Mouse (Mus musculus) spleen, postnatal 36 days (tissue): ENCODE data around the gene BC017158.

Experiments
- DNase-seq, 2 experiments: peaks; one replicate each; pipeline ENCODE4 v3.0.0; 2022; ENCODE audit warnings: low spot score in 2 of 2, mixed read lengths in 1 of 2

BC017158 gene

DNA sequence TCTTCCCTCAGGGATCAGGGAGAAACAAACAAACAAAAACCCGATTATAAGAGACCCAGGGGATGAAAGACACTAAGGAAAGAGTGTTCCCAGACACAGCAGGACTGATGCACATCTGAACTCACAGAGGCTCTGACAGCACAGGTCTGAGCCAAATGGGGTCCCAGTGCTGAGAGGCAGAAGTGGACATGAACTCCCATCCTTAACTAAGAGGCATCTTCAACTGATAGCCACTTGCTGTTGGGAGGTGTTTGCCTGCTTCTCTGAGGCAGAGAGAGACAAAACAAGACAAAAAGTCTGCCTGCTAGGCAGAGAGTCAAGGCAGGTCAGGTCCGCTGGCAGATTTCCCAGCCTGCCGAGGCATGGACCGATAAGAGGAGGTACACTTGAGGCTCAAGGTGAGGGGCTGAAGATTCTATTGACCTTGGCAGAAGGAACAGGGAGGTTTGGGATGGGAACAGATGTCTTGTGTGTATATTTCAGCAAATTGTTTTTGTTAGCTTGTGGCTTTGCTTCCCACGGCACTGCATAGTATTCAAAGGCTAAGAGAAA lies 41.1 kb downstream of the BC017158 start:
- no peak for DNase-seq

DNA sequence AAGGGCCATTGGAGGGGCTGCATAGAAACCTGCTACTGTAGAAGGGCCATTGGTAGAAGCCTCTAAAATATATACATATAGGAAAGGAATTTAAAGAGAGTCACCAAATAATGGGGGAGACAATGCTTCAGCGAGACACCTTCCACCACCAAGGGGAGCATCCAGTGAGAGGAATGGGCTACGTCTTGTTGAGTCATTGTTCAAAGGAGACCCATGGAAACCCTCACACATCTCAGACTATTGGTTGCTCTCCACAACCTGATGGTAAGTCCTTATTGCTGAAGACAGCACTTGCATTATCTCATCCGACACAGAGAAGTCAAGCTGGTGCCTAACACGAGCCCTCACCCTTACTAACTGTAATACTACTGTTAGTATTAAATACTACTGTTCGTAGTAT lies 42.2 kb downstream of the BC017158 start:
- no peak for DNase-seq

DNA sequence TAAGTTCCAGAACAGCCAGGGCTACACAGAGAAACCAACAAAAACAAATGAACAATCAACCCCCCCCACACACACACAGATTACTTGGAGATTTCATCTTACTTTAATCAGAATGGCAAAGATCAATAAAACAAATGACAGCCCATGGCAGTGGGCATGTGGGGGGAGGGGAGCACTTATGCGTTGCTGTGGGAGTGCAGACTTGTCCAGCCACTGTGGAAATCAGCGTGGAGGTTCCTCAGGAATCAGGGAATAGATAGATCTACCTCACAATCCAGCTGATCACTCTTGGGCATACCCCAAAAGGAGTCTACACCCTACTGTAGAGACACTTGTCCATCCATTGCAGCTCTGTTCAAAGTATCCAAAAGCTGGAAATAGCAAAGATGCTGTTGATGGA lies 43.0 kb downstream of the BC017158 start:
- no peak for DNase-seq

DNA sequence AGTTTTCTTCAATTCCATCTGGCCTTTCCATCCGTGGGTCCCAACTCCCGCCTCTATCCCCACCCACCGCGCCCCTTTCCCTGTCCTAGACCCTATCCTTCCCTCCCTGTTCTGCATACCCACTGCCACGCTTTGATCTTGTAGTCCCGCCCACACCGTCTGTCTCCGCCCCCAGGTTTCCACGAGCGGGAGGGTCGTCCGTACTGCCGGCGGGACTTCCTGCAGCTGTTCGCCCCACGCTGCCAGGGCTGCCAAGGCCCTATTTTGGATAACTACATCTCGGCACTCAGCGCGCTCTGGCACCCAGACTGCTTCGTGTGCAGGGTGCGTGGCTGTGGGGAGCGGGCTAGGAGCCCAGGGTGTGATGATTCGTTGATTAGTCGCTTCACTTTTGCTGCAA lies 45.4 kb downstream of the BC017158 start:
- DNase-seq: no peak

DNA sequence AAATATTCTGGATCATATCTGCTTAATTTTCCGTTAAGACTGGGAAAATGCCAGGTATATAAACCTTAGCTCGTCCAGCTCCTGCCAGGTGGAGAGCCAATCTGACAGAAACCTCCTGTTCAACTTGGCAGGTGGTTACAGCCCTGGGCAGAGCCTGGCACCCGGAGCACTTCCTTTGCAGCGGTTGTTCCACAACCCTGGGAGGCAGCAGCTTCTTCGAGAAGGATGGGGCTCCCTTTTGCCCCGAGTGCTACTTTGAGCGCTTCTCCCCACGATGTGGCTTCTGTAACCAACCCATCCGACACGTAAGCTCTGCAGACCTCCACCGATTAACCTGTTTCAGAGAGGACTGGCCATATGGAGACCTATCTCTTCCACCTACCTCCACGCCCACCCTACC lies 46.0 kb downstream of the BC017158 start:
- no peak for DNase-seq

DNA sequence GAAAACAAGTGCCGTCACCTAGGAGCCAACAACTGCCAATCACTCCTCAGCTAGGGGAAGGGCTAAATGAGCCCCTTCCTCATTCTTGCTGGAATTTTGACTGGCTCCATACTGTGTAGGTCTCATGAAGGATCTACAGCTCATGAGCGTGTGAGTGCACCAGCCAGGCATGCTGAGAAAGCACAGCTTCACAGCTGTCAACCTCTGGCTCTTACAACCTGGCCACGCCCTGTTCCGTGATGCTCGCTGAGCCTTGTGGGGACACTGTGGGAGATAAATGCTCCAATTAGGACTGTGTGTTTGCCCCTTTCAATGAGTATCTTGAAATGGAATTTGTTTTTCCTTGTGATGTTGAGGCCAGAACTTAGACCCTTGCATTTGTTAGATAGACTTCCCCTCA lies 48.0 kb downstream of the BC017158 start:
- no peak for DNase-seq

DNA sequence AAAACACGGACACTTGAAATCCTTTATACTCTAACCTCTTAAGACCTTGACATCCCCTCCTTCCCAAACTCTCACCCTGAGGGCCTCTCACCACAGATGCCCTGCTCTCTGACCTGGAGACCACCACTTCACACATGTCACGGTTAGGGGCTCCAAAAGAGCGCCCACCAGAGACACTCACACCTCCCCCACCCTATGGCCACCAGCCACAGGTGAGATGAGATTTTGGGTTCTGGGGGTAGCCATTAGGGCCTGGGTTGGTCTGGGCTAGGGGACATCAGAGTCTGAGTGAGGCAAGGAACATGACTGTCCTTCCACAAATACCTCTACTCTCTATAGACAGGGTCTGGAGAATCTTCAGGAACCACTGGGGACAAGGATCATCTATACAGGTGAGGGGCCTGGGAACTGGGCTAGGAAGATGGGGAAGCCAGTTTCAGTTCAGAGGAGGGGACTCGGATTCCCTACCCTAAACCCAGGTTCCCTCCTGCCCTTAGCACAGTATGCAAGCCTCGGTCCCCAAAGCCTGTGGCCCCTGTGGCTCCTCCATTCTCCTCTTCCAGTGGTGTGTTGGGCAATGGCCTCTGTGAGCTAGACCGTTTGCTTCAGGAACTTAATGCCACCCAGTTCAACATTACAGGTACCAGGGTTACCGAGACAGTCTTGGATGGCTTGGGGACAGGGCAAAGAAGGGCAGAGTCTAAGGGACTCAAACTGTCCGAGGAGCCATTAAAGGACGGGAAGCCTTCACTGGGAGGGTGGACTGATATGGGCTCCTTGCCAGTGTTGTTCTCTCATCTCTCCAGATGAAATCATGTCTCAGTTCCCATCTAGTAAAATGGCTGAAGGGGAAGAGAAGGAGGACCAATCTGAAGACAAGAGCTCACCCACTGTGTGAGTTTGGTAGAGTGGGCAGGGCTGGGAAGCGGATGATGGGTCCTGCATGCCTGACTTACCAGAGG lies 49.6 kb downstream of the BC017158 start:
- DNase-seq: no peak

DNA sequence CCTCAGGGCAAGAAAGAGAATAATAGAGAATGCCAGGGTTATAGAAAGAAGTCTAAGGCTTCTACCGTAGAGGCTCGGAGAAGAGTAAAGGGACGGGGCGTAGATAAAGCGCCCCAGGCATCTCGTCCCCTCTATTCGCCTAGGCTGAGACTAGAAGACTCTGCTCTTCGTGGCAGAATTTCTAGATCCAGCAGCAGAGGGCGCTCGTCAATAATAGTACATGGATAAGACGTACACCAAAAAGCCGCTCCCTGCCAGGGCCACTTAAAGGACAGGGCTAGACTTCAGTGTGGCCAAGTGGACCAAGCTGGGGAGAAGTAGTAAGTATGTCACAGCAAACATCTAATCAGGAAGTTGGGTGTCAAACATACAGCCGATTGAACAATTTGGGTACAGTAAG lies 50.5 kb downstream of the BC017158 start:
- DNase-seq: peak; percentile 65 to 81

DNA sequence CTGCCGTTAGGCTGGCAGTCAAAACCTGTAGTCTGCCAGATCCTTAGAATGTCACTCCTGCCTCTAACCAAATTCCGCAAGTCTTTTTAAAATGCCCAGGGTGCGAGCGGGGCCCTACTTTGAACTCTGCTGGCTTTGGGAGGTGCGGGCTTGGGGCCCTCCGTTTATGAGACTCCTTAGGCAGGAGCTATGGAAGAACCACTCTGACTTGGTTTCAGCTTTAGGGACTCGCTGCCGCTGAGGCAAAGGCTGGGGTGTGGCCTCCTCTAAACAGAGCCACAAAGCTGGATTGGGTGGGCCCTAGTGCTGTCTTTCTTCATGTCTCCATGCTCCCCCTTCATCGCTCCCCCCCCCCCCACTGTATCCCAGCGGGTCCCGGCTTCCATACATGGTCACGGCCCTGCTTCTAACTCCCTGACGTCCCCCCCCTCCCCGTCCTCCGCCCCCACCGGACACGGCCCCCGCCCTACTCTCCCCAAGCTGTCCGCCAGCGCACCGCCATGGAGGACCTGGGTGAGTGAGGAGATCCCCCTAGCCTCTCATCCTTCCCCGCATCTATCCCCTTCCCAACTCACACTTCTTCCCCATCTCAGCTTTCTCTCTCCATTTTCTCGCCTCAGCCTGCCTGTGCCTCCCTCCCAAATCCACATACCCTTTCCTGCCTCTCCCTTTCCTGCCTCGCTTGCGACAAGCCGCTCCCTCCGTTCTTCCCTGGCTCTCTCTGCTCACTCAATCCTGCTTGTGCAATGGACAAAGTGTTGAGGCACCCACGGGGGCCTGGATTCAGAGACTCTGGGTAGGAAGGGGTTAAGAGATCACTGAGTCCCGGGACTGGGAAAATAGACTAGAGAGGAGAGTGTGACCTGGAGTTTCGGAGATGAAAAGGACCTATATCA lies 51.2 kb downstream of the BC017158 start, which contains the start of gene Tgfb1i1:
TSS of gene Tgfb1i1 (plus strand) at position 317 of the 896 bp plus-strand sequence.
- DNase-seq: no peak

DNA sequence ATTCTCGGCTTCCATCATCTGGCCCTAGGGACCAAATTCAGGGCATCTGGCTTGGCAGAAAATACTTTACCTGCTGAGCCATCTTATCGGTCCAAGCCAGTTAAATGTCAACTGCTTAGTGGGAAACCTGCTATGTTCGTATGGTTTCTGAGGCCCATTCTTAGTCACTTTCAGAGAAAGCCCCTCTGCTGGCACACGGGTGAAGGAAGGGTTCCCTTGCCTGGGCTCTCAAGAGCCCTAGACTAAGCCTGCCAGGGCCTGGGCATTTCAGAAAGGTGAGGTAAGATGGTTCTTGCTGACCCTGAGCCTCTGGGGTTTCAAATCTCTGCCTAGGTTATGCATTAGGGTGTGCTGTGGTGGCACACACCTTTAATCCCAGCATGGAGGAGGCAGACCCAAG lies 52.4 kb downstream of the BC017158 start:
- DNase-seq: no peak

DNA sequence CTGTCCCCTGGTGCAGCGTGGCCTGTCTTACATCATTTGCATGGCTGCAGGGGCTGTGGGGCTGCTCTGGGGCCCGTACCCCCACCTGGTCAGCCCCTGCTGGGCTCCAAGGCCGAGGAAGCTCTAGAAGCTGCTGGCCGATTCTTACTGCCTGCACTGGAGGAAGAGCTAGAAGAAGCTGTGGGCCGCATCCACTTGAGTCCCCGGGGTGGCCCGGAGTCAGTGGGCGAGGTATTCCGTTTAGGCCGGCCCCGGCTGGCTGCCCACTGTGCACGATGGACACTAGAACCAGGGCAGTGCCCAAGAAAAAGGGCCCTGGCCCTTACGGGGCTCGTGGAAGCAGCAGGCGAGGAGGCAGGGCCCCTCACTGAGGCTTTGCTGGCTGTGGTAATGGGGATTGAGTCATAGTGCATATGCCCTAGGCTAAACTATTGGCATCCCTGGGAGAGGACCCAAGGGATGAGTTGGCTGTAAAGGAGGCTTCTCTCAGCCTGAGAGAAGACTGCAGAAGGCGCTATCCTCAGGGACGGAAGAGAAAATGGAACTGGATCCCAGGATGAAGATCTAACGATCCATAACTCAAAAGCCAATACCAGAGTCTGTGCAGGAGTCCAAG lies 53.5 kb downstream of the BC017158 start:
- DNase-seq: no peak

DNA sequence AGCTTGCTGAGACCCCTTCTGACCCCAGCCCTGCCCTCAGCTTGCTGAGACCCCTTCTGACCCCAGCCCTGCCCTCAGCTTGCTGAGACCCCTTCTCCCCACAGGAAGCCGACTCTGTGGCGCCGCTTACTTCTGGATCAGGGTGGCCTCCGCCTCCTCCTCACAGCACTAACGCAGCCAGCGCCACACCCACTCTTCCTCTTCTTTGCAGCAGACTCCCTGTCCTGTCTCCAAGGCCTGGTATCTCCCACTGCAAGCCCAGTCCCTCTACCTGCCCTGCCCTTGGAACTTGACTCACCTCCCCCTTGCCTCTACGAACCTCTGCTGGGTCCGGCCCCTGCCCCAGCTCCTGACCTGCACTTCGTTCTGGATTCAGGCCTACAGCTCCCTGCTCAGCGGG lies 54.0 kb downstream of the BC017158 start:
- DNase-seq: no peak

DNA sequence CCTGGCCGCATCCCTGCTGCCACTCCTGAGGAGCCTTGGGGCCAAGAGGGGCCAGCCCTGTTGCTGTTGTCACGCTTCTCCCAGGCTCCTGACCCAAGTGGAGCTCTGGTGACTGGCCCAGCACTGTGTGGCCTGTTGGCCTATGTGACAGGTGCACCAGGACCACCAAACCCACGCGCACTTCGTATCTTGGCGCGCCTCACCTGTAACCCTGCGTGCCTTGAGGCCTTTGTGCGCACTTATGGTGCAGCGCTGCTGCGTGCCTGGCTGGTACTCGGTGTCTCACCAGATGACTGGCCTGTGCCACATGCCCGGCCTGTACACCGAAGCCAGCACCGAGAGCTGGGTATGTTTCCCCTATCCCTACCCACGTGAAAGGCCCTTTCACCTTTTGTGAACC lies 55.6 kb downstream of the BC017158 start:
- DNase-seq: no peak

DNA sequence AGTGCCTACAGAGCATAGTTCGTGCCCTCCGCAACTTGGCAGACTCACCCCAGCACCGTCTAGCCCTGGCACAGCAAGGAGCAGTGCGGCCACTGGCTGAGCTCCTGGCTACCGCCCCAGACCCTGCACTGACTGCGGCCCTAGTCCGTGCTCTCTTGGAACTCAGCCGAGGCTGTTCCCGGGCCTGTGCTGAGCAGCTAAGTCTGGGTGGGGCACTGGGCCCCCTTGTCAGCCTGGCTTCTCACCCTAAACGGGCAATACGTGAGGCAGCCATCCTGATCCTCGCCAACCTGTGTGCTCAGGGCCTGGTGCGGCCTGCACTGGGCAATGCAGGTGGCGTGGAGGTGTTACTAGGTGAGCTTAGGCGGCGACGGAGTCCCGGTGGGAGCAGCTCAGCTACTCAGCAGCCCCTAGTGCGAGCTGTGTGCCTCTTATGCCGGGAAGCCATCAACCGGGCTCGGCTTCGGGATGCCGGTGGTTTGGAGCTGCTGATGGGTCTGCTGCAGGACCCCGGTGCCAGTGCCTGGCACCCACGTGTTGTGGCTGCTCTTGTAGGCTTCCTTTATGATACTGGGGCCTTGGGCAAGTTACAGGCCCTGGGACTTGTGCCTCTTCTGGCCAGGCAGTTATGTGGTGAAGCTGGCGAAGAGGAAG lies 57.7 kb downstream of the BC017158 start:
- DNase-seq: no peak

DNA sequence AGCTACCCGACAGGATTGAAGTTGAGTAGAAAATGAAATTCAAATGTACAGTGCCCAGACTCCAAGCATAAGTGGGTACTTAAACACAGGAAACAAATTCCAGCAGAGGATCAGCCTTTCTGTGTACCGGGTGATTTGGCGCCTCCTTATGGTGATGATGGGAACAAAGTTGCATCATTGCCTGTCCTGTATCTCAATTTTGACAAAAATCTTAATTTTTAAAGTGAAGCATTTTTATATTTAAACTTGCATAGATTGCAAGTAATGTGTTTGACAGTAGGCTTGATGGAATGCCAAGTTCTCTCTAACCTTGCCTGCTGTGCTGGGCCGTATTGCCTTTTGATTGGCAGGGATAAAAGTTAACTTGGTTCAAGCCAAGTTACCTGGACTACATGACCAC lies 59.0 kb downstream of the BC017158 start:
- DNase-seq: peak; percentile 32 to 54

DNA sequence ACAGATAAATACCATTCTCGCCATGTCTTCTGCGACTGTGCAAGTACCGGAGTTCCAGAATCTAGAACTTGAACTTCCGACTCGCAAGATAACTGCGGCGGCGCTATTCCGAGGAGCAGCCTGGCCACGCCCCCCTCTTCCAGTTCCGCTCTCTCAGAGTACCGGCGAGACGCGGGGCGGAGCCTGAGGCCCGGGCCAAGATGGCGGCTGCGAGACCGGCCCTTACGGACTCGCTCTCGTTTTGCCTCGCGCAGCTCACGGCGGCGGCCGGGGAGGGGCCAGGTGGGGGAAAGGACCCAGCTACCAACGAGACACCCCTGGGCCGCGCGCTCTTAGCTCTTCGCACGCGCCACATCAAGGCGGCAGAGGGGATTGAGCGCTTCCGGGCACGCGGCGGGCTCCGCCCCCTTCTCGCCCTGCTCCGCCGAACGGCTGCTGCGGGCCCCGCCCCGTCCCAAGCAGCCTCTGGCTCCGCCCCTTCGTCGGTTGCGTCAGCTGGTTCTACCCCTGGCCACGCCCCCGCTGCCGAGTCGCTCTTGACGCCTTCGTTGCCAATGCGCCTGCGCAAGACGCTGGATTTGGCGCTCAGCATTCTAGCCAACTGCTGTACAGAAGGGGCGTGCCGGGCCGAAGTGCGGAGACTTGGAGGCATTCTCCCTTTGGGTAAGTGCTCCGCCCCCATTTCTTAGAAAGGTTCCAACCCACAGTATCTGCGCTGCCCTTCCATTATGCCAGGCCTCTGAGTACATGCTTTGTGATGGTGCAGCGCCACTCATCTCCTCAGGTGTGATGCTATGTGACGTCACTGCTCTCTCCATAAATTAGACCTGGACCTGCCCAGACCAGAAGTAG lies 59.8 kb downstream of the BC017158 start, which contains the start of gene 9130023H24Rik:
TSS of gene 9130023H24Rik (minus strand) at position 105 of the 852 bp plus-strand sequence.
- peak; percentile 100 for DNase-seq

DNA sequence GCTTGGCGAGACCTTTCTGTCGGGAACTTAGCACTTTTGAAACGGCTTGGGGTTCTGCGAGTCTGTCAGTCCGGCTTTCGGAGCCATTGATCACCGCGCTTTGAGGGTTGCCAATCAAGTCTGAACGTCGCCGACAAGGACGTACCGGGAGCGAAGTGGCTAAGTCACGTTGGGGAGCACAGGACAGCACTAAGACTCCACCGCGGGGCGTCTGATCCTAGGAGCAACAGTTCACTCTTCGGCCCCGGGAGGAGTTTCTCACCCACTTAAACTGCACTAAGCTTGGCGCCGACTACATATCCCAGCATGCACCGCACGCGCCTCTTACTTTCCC lies 60.4 kb downstream of the BC017158 start:
- DNase-seq: no peak

DNA sequence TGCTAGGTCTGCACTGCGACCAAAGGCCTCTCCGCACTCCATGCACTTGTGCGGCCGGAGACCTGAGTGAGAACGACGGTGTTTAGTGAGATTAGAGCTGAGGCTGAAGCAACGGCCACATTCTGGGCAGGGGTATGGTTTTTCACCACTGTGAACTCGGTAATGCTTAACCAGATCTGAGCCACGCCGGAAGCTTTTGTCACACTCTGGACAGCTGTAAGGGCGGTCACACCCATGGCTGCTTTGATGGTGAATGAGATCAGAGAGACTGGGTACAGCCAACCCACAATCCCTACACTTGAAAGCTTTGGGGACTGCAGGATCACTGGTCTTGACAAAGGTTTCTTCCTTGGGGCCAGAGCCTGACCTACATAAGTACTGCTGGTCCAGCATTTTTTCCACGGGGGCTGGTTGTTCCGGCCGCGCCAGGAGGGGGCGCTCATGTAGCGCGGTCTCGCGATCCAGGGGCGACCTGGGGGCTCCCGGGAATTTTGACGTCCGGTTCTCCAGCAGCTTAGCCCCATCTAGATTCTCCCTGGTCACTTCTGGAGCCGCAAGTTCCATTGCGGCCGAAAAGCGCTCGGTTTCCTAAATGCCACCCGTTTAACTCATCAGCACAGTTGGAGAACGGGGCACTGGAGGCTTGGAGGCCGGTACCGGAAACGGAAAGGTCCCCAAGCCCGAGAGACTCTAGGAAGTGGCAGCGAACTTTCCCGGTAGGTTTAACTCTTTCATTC lies 60.9 kb downstream of the BC017158 start, which contains the start of gene Armc5:
TSS of gene Armc5 (plus strand) at position 487 of the 737 bp plus-strand sequence.
- peak; percentile 70 to 76 for DNase-seq

DNA sequence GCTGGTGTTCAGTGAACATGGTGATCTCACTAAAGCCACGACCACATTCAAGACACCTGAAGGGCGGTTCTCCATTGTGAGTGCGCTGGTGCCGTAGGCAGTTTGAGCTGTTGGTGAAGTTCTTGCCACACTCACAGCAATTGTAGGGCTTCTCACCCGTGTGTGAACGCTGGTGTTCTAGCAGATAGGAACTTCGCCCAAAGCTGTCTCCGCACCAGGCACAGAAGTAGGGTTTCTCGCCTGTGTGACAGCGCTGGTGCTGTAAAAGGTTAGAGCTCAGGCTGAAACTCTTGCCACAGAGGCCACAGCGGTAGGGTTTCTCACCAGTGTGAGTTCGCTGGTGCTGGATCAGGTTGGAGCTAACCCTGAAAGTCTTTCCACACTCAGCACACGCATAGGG lies 61.5 kb downstream of the BC017158 start:
- DNase-seq: no peak
